In genomic region chr9:105284670-105285069, GRCm38 (mm10) we compare ENCODE assay signal across 30 mouse cellular contexts.
"Had no signal": no experiment of that assay in that cellular context is flagged by ENCODE, and none has a peak within 500 bp of the region (broad histone marks: within the 10 kb centered on the region; RNA-seq: fewer than 3 reads in every experiment).

No protein-coding gene starts in this region.

- H3K36me3 ChIP-seq: limb, embryonic 10.5 days; limb, embryonic 12.5 days; limb, embryonic 13.5 days; limb, embryonic 15.5 days; liver, embryonic 12.5 days; liver, embryonic 13.5 days; liver, embryonic 15.5 days; lung, embryonic 15.5 days; midbrain, embryonic 10.5 days; midbrain, embryonic 12.5 days; neural tube, embryonic 12.5 days; neural tube, embryonic 13.5 days had no signal

- DNase-seq: liver; liver, embryonic 13.5 days; liver, postnatal 0 days; lung, adult 18-20 months; lung, adult 2 months; lung, embryonic 14.5 days; lung, postnatal 10 days; lung, postnatal 14 days; lung, postnatal 36 days; lung, postnatal 4 days; midbrain, embryonic 14.5 days had no signal

- H3K9ac ChIP-seq: limb, embryonic 12.5 days; limb, embryonic 13.5 days; limb, embryonic 15.5 days; liver, embryonic 12.5 days; liver, embryonic 13.5 days; liver, embryonic 14.5 days; liver, embryonic 15.5 days; liver, postnatal 0 days; lung, embryonic 14.5 days; lung, embryonic 15.5 days; midbrain, embryonic 12.5 days; neural tube, embryonic 12.5 days; neural tube, embryonic 13.5 days had no signal

- ATAC-seq: liver, embryonic 12.5 days; liver, postnatal 0 days; lung, postnatal 0 days; midbrain, embryonic 16.5 days had no signal

- H3K27ac ChIP-seq: limb, embryonic 10.5 days; limb, embryonic 12.5 days; limb, embryonic 13.5 days; limb, embryonic 15.5 days; liver, embryonic 12.5 days; liver, embryonic 13.5 days; liver, embryonic 14.5 days; liver, embryonic 15.5 days; lung, embryonic 15.5 days; macrophage; midbrain, embryonic 10.5 days; midbrain, embryonic 12.5 days; neural tube, embryonic 12.5 days; neural tube, embryonic 13.5 days had no signal

- H3K4me2 ChIP-seq: limb, embryonic 12.5 days; limb, embryonic 13.5 days; limb, embryonic 15.5 days; liver, embryonic 11.5 days; liver, embryonic 12.5 days; liver, embryonic 13.5 days; liver, embryonic 15.5 days; lung, embryonic 14.5 days; lung, embryonic 15.5 days; midbrain, embryonic 11.5 days; midbrain, embryonic 12.5 days; neural tube, embryonic 12.5 days; neural tube, embryonic 13.5 days had no signal

- H3K9me3 ChIP-seq: limb, embryonic 10.5 days; limb, embryonic 12.5 days; limb, embryonic 13.5 days; limb, embryonic 15.5 days; liver, embryonic 12.5 days; liver, embryonic 13.5 days; liver, embryonic 15.5 days; lung, embryonic 15.5 days; megakaryocyte, embryonic 14.5 days; midbrain, embryonic 10.5 days; midbrain, embryonic 12.5 days; neural tube, embryonic 12.5 days; neural tube, embryonic 13.5 days had no signal

- H3K27me3 ChIP-seq: limb, embryonic 12.5 days; limb, embryonic 13.5 days; limb, embryonic 15.5 days; liver, embryonic 12.5 days; liver, embryonic 13.5 days; liver, embryonic 15.5 days; lung, embryonic 15.5 days; megakaryocyte, embryonic 14.5 days; neural tube, embryonic 12.5 days; neural tube, embryonic 13.5 days had no signal

- H3K4me3 ChIP-seq: limb, embryonic 10.5 days; limb, embryonic 12.5 days; limb, embryonic 13.5 days; limb, embryonic 15.5 days; liver, embryonic 12.5 days; liver, embryonic 13.5 days; liver, embryonic 15.5 days; lung, embryonic 15.5 days; megakaryocyte, embryonic 14.5 days; midbrain, embryonic 10.5 days; midbrain, embryonic 12.5 days; myocyte; neural tube, embryonic 12.5 days; neural tube, embryonic 13.5 days had no signal

- H3K4me1 ChIP-seq: limb, embryonic 10.5 days; limb, embryonic 12.5 days; limb, embryonic 13.5 days; limb, embryonic 15.5 days; liver, embryonic 12.5 days; liver, embryonic 13.5 days; liver, embryonic 15.5 days; lung, embryonic 15.5 days; megakaryocyte, embryonic 14.5 days; neural tube, embryonic 12.5 days had no signal
